Mouse (Mus musculus) left cerebral cortex, postnatal 25 days (tissue): ENCODE measurements around the gene Slc25a18. TPM values are rescaled to one million over a fixed set of nuclear protein-coding genes. Genes with fewer than 3 reads are reported as not detected.
A peak's percentile ranks its signal among the peaks of the same experiment; 100 is the strongest.

Experiments
- DNase-seq, 2 experiments: peaks; one replicate each; pipeline ENCODE4 v3.0.0; 2022; ENCODE audit warnings: low spot score in 2 of 2, mixed read lengths in 1 of 2
- intact Hi-C: fragments of 180-260 bp; cut with DNase I; formaldehyde crosslinking; loops from one replicate; pipeline ENCODE4 v1.15.1; 2025
- total RNA-seq, 2 experiments: library from RNA; stranded (reverse); gene quantifications; 2 replicates each; pipeline ENCODE4 v1.2.3; 2021

Slc25a18 gene
- total RNA-seq, result 10 to 100 TPM; 65.3 to 66.5 TPM

- DNase-seq, result peak; percentile 41 to 60
- intact Hi-C loops, result no loop called here
Measured at GRCm38 (mm10) chr6:120773149-120773628, at the start of gene Slc25a18. Gene Slc25a18, plus strand, starts transcription at chr6:120773578.

DNA sequence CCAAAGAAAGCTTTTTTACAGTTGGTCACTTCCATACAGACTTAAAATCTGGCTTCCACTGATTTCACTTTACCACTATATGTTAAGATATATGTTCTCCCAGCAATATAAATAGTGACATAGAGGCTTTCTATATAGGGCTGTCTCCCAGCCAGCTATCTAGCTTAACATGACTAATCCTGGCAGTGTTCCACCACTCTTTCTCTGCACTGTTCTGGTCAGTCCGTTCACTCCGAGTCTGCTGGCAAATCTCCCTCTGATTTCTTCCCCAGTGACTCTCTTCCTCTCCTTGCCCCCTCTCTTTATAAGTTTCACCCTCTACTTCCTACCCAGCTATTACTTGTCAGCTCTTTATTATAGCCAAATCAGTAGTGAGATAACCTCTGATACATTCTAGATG lies 47.4 kb upstream of the Slc25a18 start:
- intact Hi-C loops, result no loop called here
- DNase-seq, result peak in 1 of 2 experiments; percentile 18

- intact Hi-C loops, result loop anchor here (1.0 to 10.0 kb wide), 2 partner anchors 197 to 301 kb away; no protein-coding TSS in a partner anchor
- no peak for DNase-seq
Measured at GRCm38 (mm10) chr6:120736011-120736410, 37.4 kb upstream of the Slc25a18 start.

DNA sequence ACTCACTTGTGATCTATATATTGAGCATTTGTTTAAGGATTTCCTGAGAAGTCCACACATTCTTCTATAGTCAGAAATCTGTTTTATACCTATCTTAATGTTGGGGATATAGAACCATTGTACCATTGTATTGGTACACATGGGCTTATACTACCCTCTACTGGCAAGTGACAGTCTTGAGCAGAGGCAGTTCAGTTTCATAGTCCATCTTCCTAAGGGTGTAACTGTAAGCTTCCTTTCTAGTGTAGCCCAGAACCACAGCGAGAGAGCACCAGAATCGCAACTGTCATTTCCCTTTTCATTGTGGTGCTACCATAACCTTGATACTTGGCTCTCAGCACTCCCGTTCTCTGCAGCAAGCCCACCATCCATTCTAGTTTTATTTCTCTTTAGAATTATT lies 36.8 kb upstream of the Slc25a18 start:
- peak; percentile 29 to 76 for DNase-seq
- intact Hi-C loops, result loop anchor here (1.0 to 10.0 kb wide), 2 partner anchors 197 to 302 kb away; no protein-coding TSS in a partner anchor

- DNase-seq, result no peak
- intact Hi-C loops, result no loop called here
Measured at GRCm38 (mm10) chr6:120743130-120743529, 30.2 kb upstream of the Slc25a18 start.

DNA sequence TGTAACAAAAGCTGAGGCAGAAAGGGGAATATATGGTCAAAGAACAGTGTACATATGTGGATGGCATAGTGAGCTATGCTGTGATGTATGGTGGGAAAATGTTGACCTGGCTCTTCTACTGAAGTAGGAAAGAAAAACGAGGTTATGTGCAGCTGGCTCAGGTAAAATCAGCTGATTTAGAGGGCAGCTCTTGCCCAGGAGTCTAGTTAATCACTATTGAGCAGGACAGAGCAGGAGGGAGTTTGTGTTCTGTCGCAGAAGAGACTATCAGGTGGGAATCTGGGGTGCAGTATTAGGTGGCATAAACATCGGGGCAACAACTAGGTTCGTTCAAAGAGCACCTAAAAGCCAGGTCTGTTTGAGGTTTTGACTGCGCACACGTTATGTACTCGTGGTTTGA lies 29.1 kb upstream of the Slc25a18 start:
- intact Hi-C loops, result no loop called here
- DNase-seq, result no peak

DNA sequence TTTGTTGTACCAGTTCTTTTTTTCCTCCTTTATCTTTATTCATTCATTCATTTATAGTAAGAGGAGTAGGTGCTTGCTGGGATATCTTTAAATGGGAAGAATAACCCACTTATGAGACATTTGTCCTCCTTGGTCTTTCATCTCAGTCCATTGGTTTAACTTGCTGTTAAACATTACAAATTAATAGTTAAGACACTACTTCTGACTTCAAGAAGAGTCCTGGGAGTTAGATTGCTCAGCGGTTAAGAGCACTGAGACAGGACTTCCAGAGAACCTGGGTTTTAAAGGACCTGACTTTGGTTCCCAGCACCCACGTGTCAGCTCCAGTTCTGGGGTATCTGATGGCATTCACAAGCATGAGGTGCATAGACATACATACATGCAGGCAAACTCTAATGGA lies 27.0 kb upstream of the Slc25a18 start:
- intact Hi-C loops, result no loop called here
- no peak for DNase-seq

DNA sequence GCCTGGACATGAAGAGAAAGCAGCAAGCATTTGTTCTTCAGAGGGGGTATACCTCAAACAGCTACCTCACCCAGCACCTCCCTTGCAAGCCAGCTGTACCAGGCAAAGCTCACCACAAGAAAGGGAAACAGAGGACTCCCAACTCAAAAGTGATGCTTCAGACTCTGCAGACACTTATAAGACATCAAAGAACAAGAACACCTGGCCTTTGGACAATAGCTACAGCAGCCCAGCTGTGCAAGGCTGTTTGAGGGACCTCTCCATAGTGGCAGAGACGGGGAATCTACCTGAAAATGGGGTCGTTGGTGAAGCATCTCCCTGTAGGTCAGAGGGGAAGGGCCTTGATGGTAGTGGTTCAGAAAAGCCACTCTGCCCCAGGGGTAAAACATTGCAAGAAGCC lies 12.2 kb upstream of the Slc25a18 start:
- no peak for DNase-seq
- intact Hi-C loops, result no loop called here

GRCm38 (mm10) chr6:120769972-120770371 lies 3.4 kb upstream of the Slc25a18 start:
- intact Hi-C loops, result no loop called here
- no peak for DNase-seq

- no peak for DNase-seq
- intact Hi-C loops, result no loop called here
Measured at GRCm38 (mm10) chr6:120771366-120771765, 2.0 kb upstream of the Slc25a18 start.

GRCm38 (mm10) chr6:120772025-120772424 lies 1.4 kb upstream of the Slc25a18 start:
- no peak for DNase-seq

GRCm38 (mm10) chr6:120773763-120774162 lies 385 bp downstream of the Slc25a18 start:
- intact Hi-C loops, result no loop called here
- DNase-seq, result no peak

More at GRCm38 (mm10) chr6:120772025-120772424, 1.4 kb upstream of the Slc25a18 start:
- intact Hi-C loops, result no loop called here

DNA sequence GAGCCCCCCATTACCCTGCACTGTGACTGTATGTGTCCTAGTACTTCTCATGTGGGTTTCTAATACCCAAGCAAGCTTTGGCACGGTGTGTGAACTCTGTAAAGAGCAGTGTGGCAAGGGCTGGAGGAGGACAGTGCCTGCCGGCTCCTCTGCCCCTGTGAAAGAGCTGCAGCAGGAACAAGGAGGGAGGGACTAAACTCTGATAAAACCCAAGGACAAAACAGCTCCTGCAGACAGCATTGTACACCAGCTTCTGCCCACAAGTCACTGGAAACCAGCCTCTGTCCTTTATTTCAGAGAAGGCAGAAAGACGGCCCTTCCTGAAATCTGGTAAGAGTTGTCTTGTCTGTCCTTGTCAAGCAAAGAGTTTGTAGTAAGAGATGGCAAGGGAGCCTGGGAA lies 2.9 kb downstream of the Slc25a18 start:
- intact Hi-C loops, result no loop called here

GRCm38 (mm10) chr6:120777533-120777932 lies 4.2 kb downstream of the Slc25a18 start:
- intact Hi-C loops, result no loop called here

More for the DNA sequence above, 2.9 kb downstream of the Slc25a18 start:
- DNase-seq, result no peak

GRCm38 (mm10) chr6:120778226-120778625 lies 4.8 kb downstream of the Slc25a18 start:
- intact Hi-C loops, result no loop called here
- no peak for DNase-seq

More at GRCm38 (mm10) chr6:120777533-120777932, 4.2 kb downstream of the Slc25a18 start:
- DNase-seq, result no peak

- intact Hi-C loops, result no loop called here
- no peak for DNase-seq
Measured at GRCm38 (mm10) chr6:120782948-120783347, 9.6 kb downstream of the Slc25a18 start.

GRCm38 (mm10) chr6:120784351-120784750 lies 11.0 kb downstream of the Slc25a18 start:
- intact Hi-C loops, result no loop called here
- DNase-seq, result no peak

DNA sequence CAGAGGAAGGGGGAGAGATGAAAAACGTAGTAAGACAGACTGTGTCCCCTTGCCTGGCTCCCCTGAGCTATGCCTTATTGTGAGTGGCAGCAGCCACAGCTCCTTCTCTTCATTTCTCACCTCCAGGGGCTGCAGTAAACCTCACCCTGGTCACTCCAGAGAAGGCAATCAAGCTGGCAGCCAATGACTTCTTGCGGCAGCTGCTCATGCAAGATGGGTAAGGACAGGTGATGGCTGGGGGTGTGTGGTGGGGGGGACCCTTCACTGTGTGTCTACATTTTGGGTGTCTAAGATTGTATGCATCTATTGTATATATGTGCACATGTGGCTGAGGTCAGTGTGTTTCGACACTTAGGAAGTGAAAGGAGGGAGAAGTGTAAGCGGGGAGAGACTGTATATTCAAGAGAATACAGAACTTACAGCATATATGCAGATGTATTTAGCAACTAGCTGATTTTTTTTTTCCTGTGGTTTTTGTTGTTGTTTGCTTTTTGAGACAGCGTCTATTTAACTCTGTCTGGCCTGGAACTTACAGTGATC lies 14.8 kb downstream of the Slc25a18 start:
- intact Hi-C loops, result no loop called here

DNA sequence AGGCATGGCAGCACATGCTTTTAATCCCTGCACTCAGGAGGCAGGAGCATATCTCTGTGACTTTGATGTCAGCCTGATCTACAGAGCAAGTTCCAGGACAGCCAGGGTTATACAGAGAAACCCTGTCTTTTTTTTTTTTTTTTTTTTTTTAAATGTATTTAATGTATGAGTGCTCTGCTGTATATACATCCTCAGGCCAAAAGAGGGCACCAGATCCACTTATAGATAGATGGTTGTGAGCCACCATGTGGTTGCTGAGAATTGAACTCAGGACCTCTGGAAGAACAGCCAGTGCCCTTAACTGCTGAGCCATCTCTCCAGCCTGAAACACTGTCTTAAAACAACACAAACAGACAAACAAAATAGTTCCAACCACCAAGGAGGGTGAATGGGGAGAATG lies 15.5 kb downstream of the Slc25a18 start:
- intact Hi-C loops, result no loop called here
- DNase-seq, result no peak

More for the DNA sequence above, 14.8 kb downstream of the Slc25a18 start:
- DNase-seq, result no peak

GRCm38 (mm10) chr6:120790153-120790552 lies 16.8 kb downstream of the Slc25a18 start:
- no peak for DNase-seq
- intact Hi-C loops, result no loop called here

DNA sequence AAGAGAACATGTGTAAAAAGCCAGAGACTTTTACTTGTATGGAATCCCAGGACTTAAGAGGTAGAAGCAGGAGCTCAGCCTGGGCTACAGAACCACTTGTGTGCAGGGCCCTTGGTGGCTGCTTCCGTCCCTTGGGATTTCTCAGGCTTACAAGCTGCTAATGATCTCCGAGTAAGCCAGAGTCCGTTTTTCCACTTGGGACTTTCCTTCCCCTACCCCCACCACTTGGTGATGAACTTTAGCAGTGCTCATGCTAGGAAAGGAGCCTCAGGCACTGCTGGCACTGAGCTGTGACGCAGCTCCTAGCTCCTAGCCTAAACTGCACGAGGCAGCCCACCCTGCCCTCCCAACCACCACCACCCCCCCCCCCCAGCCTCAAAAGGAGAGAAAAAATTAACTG lies 17.3 kb downstream of the Slc25a18 start:
- intact Hi-C loops, result no loop called here
- no peak for DNase-seq

GRCm38 (mm10) chr6:120792947-120793346 lies 19.6 kb downstream of the Slc25a18 start:
- peak in 1 of 2 experiments; percentile 79 for DNase-seq
- intact Hi-C loops, result no loop called here
